Mouse (Mus musculus): ENCODE measurements around the gene Dgcr8.

DNA sequence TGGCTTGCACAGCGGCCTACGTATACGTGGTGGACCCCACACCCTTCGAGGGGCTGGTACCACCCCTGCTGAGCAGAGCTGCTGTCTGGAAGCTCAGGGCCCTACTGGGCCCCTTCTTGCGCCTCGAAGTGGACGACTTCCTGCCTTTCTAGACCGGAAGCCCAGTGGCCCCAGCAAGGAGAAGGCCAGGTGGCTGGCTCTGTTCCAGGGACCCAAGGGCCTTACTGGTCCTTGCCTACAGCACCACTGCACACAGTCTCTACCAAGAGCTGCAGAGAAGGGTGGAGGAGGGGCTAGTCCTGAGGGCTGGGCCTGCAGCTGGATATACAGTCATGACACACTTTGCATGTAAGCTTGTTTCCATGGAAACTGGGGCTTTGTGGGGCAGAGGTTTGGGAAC lies 69.0 kb downstream of the Dgcr8 start:
- TF ChIP-seq CTCF (IDR thresholded peaks at IDR 0.05; ENCODE audit: low read depth, low read length) (no peak), POLR2A (IDR thresholded peaks at IDR 0.05; ENCODE audit: extremely low read depth, insufficient read depth, low read length) (no peak)

All from liver, adult 2 months (tissue).